Mouse (Mus musculus) intestine, embryonic 16.5 days (tissue): Measurements from ENCODE around the gene Sh2b1. TPM values are rescaled to one million over a fixed set of nuclear protein-coding genes. Genes with fewer than 3 reads are reported as not detected.

ENCODE experiments used
- ATAC-seq: fragments of 200-750 bp; cut with Nextera tagmentation; 2 replicates; pipeline ENCODE4 v1.8.0; 2017; ENCODE audit warnings: moderate TSS enrichment, moderate library complexity
- H3K27ac ChIP-seq: fragments of 300-500 bp; sonication (generic); 2 replicates; pipeline ENCODE4 v1.5.1; 2014; ENCODE audit warnings: mild to moderate bottlenecking, low read length
- H3K27me3 ChIP-seq: fragments of 300-500 bp; sonication (generic); replicated peaks from 2 replicates; pipeline ENCODE4 v1.6.1; 2014; ENCODE audit warnings: low read length, control low read depth, mixed read lengths; ENCODE audit not compliant: control insufficient read depth, insufficient read depth
- H3K36me3 ChIP-seq: fragments of 300-500 bp; sonication (generic); 2 replicates; pipeline ENCODE4 v1.6.1; 2014; ENCODE audit warnings: low read length, control low read depth; ENCODE audit not compliant: control insufficient read depth, insufficient read depth
- H3K4me1 ChIP-seq: fragments of 300-500 bp; sonication (generic); 2 replicates; pipeline ENCODE4 v1.6.1; 2014; ENCODE audit warnings: low read length, control low read depth, mixed read lengths; ENCODE audit not compliant: control insufficient read depth, insufficient read depth
- H3K4me2 ChIP-seq: fragments of 300-500 bp; sonication (generic); 2 replicates; pipeline ENCODE4 v1.6.1; 2014; ENCODE audit warnings: low read depth, low read length, control low read depth
- H3K4me3 ChIP-seq: fragments of 300-500 bp; sonication (generic); 2 replicates; pipeline ENCODE4 v1.5.1; 2014; ENCODE audit warnings: mild to moderate bottlenecking, low read length
- H3K9ac ChIP-seq: fragments of 300-500 bp; sonication (generic); 2 replicates; pipeline ENCODE4 v1.6.1; 2014; ENCODE audit warnings: low read depth, low read length
- H3K9me3 ChIP-seq: fragments of 300-500 bp; sonication (generic); 2 replicates; pipeline ENCODE4 v1.6.1; 2016; ENCODE audit warnings: low read length, control low read depth; ENCODE audit not compliant: control insufficient read depth
- WGBS: fragments of 180-500 bp; shearing (Covaris S2); extraction: QIAGEN DNeasy Blood & Tissue Kit; methylation state at CpG from one replicate; pipeline ENCODE4 v1.1.7; 2014; 5-methylcytosine and 5-hydroxymethylcytosine counted together
- polyA plus RNA-seq: library from polyadenylated mRNA; unstranded; fragments of >200 nt; fragmentation: Nextera tagmentation; extraction: Ambion mirVana; gene quantifications from 2 replicates; pipeline ENCODE4 v1.2.1, GENCODE M21; 2015

The Sh2b1 gene
- polyA plus RNA-seq, 1 experiment from 2014 or later, result 43.2 TPM

GRCm38 (mm10) chr7:126435801-126436200 lies 39.4 kb downstream of the Sh2b1 start:
- H3K9ac ChIP-seq, result no peak overlapping the region
- no peaks in the 10 kb centered on the region for H3K27me3 ChIP-seq
- H3K27ac ChIP-seq, result no peak overlapping the region
- WGBS, result 76% methylated on average over 3 of the region's 3 CpGs
- H3K4me2 ChIP-seq, result no peak overlapping the region
- no peaks in the 10 kb centered on the region for H3K9me3 ChIP-seq
- H3K36me3 ChIP-seq, result no peaks in the 10 kb centered on the region
- H3K4me1 ChIP-seq, result no peaks in the 10 kb centered on the region
- ATAC-seq, result no peak
- no peak overlapping the region for H3K4me3 ChIP-seq

GRCm38 (mm10) chr7:126434726-126435125 lies 40.5 kb downstream of the Sh2b1 start:
- Histone ChIP-seq H3K4me3 (no peak overlapping the region), H3K9me3 (no peaks in the 10 kb centered on the region), H3K9ac (no peak overlapping the region), H3K4me1 (peaks cover 3% of the 10 kb centered on the region), H3K27ac (no peak overlapping the region), H3K27me3 (no peaks in the 10 kb centered on the region), H3K4me2 (no peak overlapping the region), H3K36me3 (no peaks in the 10 kb centered on the region)
- 89% methylated on average over 7 of the region's 7 CpGs for WGBS
- ATAC-seq, result no peak

GRCm38 (mm10) chr7:126430167-126430566 lies 45.1 kb downstream of the Sh2b1 start:
- no peak overlapping the region for H3K9ac ChIP-seq
- no peaks in the 10 kb centered on the region for H3K36me3 ChIP-seq
- H3K4me2 ChIP-seq, result no peak overlapping the region
- no peaks in the 10 kb centered on the region for H3K27me3 ChIP-seq
- no peak overlapping the region for H3K4me3 ChIP-seq
- H3K9me3 ChIP-seq, result 0 out of 2 replicates have a peak, but pooled peaks cover 3% of the 10 kb centered on the region
- peaks cover 10% of the 10 kb centered on the region for H3K4me1 ChIP-seq
- no peak overlapping the region for H3K27ac ChIP-seq
- ATAC-seq, result no peak

GRCm38 (mm10) chr7:126429503-126429898 lies 45.7 kb downstream of the Sh2b1 start:
- H3K9me3 ChIP-seq, result 0 out of 2 replicates have a peak, but pooled peaks cover 3% of the 10 kb centered on the region
- WGBS, result 25% methylated on average over 15 of the region's 15 CpGs
- peak overlapping the region; percentile 95 for H3K4me2 ChIP-seq
- H3K4me3 ChIP-seq, result peak overlapping the region; percentile 77
- peak; percentile 18 for ATAC-seq
- H3K36me3 ChIP-seq, result no peaks in the 10 kb centered on the region
- no peaks in the 10 kb centered on the region for H3K27me3 ChIP-seq
- no peak overlapping the region for H3K27ac ChIP-seq
- peaks cover 10% of the 10 kb centered on the region for H3K4me1 ChIP-seq
- H3K9ac ChIP-seq, result peak overlapping the region; percentile 84

GRCm38 (mm10) chr7:126428631-126429502 lies 46.4 kb downstream of the Sh2b1 start, which contains the start of gene Rabep2:
Rabep2 (plus strand) TSS chr7:126428759.
- Histone ChIP-seq H3K27ac (peak within 1 kb of the TSS; percentile 94), H3K9ac (peak within 1 kb of the TSS; percentile 84), H3K36me3 (no peaks in the 10 kb centered on the region), H3K4me2 (peak within 1 kb of the TSS; percentile 95), H3K4me1 (peaks cover 10% of the 10 kb centered on the region), H3K27me3 (no peaks in the 10 kb centered on the region), H3K4me3 (peak within 1 kb of the TSS; percentile 77), H3K9me3 (0 out of 2 replicates have a peak, but pooled peaks cover 3% of the 10 kb centered on the region)
- ATAC-seq, result peak; percentile 96
- under 1% methylated on average over 81 of the region's 82 CpGs for WGBS

- ATAC-seq, result peak; percentile 22
Measured at GRCm38 (mm10) chr7:126428154-126428553, 47.1 kb downstream of the Sh2b1 start.

GRCm38 (mm10) chr7:126427323-126427860 lies 47.8 kb downstream of the Sh2b1 start:
- H3K27ac ChIP-seq, result no peak overlapping the region
- no peak overlapping the region for H3K4me2 ChIP-seq
- ATAC-seq, result no peak
- no peak overlapping the region for H3K9ac ChIP-seq
- H3K9me3 ChIP-seq, result 0 out of 2 replicates have a peak, but pooled peaks cover 3% of the 10 kb centered on the region
- no peak overlapping the region for H3K4me3 ChIP-seq
- no peaks in the 10 kb centered on the region for H3K36me3 ChIP-seq
- H3K27me3 ChIP-seq, result no peaks in the 10 kb centered on the region
- WGBS, result 57% methylated on average over 12 of the region's 13 CpGs
- peaks cover 10% of the 10 kb centered on the region for H3K4me1 ChIP-seq

More at GRCm38 (mm10) chr7:126428154-126428553, 47.1 kb downstream of the Sh2b1 start:
- Histone ChIP-seq H3K27me3 (no peaks in the 10 kb centered on the region), H3K9me3 (0 out of 2 replicates have a peak, but pooled peaks cover 3% of the 10 kb centered on the region), H3K4me3 (peak overlapping the region; percentile 77), H3K36me3 (no peaks in the 10 kb centered on the region), H3K27ac (peak overlapping the region; percentile 94), H3K4me1 (peaks cover 10% of the 10 kb centered on the region), H3K9ac (peak overlapping the region; percentile 84), H3K4me2 (peak overlapping the region; percentile 95)
- WGBS, result 11% methylated on average over 4 of the region's 4 CpGs

GRCm38 (mm10) chr7:126424161-126424560 lies 51.1 kb downstream of the Sh2b1 start:
- no peak overlapping the region for H3K27ac ChIP-seq
- H3K4me3 ChIP-seq, result no peak overlapping the region
- H3K27me3 ChIP-seq, result no peaks in the 10 kb centered on the region
- WGBS, result 82% methylated on average over 6 of the region's 6 CpGs
- H3K4me1 ChIP-seq, result peaks cover 3% of the 10 kb centered on the region; the same call in 1 of the 2 replicates
- H3K9me3 ChIP-seq, result 0 out of 2 replicates have a peak, but pooled peaks cover 3% of the 10 kb centered on the region
- no peaks in the 10 kb centered on the region for H3K36me3 ChIP-seq
- H3K9ac ChIP-seq, result no peak overlapping the region
- no peak overlapping the region for H3K4me2 ChIP-seq
- no peak for ATAC-seq

- 87% methylated on average over 5 of the region's 5 CpGs for WGBS
- H3K27me3 ChIP-seq, result no peaks in the 10 kb centered on the region
- H3K27ac ChIP-seq, result no peak overlapping the region
- H3K4me2 ChIP-seq, result no peak overlapping the region
- H3K36me3 ChIP-seq, result no peaks in the 10 kb centered on the region
- no peak overlapping the region for H3K9ac ChIP-seq
- H3K4me1 ChIP-seq, result no peaks in the 10 kb centered on the region
- H3K9me3 ChIP-seq, result 0 out of 2 replicates have a peak, but pooled peaks cover 3% of the 10 kb centered on the region
- ATAC-seq, result no peak
- no peak overlapping the region for H3K4me3 ChIP-seq
Measured at GRCm38 (mm10) chr7:126421756-126422155, 53.5 kb downstream of the Sh2b1 start.
